Mouse (Mus musculus): Measurements from ENCODE around the gene Slc24a4. TPM values are rescaled to one million over a fixed set of nuclear protein-coding genes. Genes with fewer than 3 reads are reported as not detected.
A peak's percentile ranks its signal among the peaks of the same experiment; 100 is the strongest.
"Not testable (repeated sequence)": the region's sequence is repeated elsewhere in the genome, so short reads cannot be mapped to it uniquely, and the experiment has no call there.

The Slc24a4 gene
- total RNA-seq, 1 experiment from 2014 or later: 0.20 TPM

DNA sequence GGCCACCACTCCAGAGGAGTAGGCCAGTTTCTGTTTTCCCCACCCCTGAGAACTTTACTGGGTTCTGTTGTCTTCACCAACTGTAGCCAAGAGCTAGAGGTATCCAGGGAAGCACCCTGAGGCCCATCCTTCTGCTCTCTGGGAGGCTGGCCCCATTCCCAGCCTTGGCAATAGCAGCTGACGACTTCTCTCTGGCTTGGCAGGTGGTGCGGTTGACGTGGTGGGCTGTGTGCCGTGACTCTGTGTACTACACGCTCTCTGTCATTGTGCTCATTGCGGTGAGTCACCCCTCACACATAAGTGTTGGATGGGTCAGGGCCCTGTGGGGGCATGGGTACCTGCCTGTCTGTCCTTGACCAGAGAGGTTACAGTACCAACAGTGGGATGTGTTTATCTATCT is 94.9 kb downstream of the Slc24a4 start:
- ATAC-seq (replicated peaks in 1 of 2; ENCODE audit: insufficient read depth in 1 of 2, low FRiP score in 2 of 2, low TSS enrichment in 1 of 2, low read depth in 1 of 2, poor library complexity in 2 of 2, severe bottlenecking in 2 of 2): no peak

DNA sequence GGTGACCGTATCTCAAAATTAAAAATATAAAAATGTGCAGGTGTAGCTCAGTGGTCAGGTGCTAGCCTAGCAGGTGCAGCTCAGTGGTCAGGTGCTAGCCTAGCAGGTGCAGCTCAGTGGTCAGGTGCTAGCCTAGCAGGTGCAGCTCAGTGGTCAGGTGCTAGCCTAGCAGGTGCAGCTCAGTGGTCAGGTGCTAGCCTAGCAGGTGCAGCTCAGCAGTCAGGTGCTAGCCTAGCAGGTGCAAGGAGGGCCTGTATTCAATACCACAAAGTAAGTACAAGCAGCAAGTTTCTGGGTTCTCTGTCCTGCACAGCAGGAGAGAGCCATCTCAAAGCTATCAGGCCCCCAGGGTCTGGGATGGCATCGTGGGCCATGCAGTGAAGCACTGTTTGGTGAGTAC is 95.6 kb downstream of the Slc24a4 start:
- not testable (repeated sequence) for ATAC-seq (replicated peaks in 1 of 2; ENCODE audit: insufficient read depth in 1 of 2, low FRiP score in 2 of 2, low TSS enrichment in 1 of 2, low read depth in 1 of 2, poor library complexity in 2 of 2, severe bottlenecking in 2 of 2)

DNA sequence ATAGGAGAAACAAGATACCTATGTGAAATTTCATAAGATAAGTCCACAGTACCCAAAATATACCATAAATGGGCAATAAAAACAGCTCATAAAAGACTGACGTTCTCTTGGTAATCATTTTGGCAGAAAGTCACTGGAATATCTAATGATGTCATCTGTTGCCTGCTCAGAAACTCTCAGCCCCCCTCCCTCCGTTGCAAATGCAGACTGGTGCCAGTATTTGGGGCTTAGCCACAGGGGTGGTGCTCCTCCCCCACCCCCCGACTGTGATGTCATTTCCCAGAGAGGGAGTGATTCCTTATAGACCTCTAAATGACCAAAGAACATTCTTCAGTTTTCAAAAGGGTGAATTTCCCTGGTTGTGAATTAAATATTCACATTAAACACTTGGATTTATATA is 96.6 kb downstream of the Slc24a4 start:
- ATAC-seq (replicated peaks in 1 of 2; ENCODE audit: insufficient read depth in 1 of 2, low FRiP score in 2 of 2, low TSS enrichment in 1 of 2, low read depth in 1 of 2, poor library complexity in 2 of 2, severe bottlenecking in 2 of 2): no peak

DNA sequence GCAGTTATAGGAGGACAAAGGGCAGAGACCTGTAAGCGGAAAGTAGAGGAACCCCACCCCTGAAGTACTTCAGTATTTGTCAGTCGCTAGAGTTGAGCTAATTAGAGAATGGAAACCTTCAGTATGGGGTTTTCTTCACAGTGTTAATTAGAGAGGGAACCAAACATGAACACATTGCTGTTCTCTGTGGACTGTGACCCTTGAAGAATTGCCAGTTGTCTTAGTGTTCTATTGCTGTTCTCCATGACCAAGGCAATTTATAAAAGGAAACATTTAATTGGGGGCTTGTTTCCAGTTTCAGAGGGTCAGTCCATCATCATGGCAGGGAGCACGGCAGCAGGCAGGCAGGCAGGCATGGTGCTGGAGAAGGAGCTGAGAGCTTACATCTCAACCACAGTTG is 107.0 kb downstream of the Slc24a4 start:
- ATAC-seq (replicated peaks in 1 of 2; ENCODE audit: insufficient read depth in 1 of 2, low FRiP score in 2 of 2, low TSS enrichment in 1 of 2, low read depth in 1 of 2, poor library complexity in 2 of 2, severe bottlenecking in 2 of 2): no peak

DNA sequence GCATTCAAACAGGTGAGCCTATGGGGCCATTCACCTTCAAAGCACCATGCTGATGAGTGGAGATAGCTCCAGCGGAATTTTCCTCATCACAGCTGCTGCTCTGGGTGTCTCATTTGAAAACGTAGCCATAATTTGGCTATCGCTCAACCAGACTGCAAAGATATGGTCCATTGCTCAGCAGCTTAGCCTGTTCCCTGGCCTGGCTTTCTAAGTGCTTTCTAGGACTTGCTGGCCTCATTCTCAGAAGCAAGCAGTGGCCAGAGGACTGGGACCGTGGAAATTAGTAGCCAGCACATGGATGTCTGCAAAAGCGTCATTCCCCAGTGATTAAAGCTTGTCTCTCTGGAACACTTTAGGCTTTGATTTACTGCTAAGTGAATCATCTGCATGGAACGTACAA is 107.8 kb downstream of the Slc24a4 start:
- no peak for ATAC-seq (replicated peaks in 1 of 2; ENCODE audit: insufficient read depth in 1 of 2, low FRiP score in 2 of 2, low TSS enrichment in 1 of 2, low read depth in 1 of 2, poor library complexity in 2 of 2, severe bottlenecking in 2 of 2)

DNA sequence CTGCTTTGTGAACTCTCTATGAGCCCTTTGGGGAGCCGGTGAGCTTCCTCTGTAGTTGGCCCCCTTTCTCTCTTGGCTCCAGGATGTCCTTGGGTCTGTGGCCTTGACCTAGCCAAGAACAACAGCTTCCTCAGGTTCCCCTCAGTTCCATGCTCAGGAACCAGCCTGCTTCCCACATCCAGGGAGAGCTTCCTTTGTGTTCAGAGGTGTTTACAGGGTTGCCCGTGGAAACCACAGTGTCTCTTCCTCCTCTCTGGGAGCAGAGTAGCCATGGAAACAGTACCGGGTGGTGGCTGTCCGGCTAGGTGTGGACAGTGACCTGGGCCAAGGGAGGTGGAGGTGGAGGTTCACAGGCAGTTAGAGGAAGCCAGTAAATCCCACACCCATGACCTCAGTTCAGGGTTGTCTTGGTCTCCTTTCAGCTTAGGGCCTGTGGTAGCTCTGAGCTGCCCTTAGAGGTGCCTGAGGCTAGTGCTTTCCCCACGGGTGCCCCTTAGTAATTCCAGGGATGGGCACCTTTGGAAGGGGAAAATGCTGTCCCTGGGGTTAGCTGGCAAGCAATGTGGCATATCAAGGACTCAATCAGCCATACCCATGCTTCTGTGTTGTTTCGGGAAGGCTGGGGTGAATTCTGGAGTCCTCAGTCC is 113.7 kb downstream of the Slc24a4 start:
- peak; percentile 65 to 77 for ATAC-seq (replicated peaks in 1 of 2; ENCODE audit: insufficient read depth in 1 of 2, low FRiP score in 2 of 2, low TSS enrichment in 1 of 2, low read depth in 1 of 2, poor library complexity in 2 of 2, severe bottlenecking in 2 of 2)

DNA sequence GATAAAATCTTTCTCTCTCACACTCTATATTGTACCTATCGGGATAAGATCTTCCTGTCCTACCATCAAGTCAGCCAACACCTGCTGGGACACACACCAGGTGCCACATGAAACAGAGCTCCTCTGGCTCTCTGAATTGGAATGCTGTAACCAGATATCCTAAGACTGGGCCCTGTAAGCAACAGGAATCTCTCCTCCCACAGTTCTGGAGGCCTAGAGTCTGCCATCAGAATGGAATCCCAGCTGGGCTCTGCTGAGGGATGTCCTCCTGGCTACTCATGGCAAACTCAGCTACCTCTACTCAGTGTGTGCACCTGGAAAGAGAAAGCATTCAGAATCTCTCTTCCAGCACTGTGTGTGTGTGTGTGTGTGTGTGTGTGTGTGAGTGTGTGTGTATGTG is 115.4 kb downstream of the Slc24a4 start:
- ATAC-seq (replicated peaks in 1 of 2; ENCODE audit: insufficient read depth in 1 of 2, low FRiP score in 2 of 2, low TSS enrichment in 1 of 2, low read depth in 1 of 2, poor library complexity in 2 of 2, severe bottlenecking in 2 of 2): no peak

DNA sequence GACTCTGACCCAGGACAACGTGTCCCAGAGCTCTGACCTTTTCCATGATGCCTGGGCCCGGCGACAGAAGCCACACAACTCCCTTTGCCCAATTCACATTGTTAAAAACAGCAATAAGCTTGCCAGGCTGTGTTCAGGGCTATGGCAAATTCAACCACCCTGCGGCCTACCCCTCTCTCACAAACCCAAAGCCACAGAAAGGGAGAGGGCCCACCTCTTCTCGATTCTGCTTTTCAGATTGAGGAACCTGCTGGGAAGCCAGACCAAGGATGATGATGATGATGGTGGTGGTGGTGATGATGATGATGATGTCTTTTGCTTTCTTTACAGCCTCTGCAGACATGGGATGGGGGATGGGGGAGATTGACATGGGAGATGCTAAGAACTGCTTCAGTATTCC is 117.7 kb downstream of the Slc24a4 start:
- ATAC-seq (replicated peaks in 1 of 2; ENCODE audit: insufficient read depth in 1 of 2, low FRiP score in 2 of 2, low TSS enrichment in 1 of 2, low read depth in 1 of 2, poor library complexity in 2 of 2, severe bottlenecking in 2 of 2): peak; percentile 29 to 47; a peak in 3 of 4 replicates

DNA sequence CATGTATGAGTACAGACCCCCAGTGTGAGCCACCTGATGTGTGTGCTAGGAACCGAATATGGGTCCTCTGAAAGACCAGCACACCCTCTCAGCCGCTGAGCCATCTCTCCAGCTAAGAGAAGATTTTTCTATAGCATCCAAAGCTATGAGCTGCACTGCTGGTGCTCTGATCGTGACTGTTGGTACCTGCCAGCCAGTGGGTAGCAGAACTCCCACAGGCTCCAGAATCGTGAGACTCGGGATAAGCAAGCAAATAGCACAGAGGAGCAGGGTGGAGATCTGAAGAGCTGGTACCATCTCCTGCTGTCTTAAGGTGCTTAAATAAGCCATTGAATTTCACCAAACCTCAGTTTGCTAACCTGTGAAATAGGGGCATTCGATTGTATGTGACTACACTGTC is 119.6 kb downstream of the Slc24a4 start:
- no peak for ATAC-seq (replicated peaks in 1 of 2; ENCODE audit: insufficient read depth in 1 of 2, low FRiP score in 2 of 2, low TSS enrichment in 1 of 2, low read depth in 1 of 2, poor library complexity in 2 of 2, severe bottlenecking in 2 of 2)

DNA sequence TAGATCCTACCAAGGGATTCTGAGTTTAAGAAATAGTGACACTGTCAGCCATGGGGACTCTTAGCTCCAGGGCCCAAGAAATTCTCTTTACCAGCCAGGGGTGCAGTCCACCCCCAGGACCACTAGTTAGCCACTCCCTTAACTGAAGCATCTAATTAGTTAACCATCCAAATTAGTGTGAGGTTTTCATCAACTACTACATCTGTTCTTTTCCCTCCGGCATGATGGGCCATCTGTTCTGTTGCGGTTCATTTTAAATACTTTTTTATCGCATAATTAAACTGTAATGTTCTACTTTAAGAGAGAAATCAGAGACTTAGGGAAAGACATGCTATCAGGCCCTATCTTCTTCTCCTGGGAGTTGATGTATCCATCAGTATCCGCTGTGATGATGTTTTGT is 121.8 kb downstream of the Slc24a4 start:
- ATAC-seq (replicated peaks in 1 of 2; ENCODE audit: insufficient read depth in 1 of 2, low FRiP score in 2 of 2, low TSS enrichment in 1 of 2, low read depth in 1 of 2, poor library complexity in 2 of 2, severe bottlenecking in 2 of 2): no peak

DNA sequence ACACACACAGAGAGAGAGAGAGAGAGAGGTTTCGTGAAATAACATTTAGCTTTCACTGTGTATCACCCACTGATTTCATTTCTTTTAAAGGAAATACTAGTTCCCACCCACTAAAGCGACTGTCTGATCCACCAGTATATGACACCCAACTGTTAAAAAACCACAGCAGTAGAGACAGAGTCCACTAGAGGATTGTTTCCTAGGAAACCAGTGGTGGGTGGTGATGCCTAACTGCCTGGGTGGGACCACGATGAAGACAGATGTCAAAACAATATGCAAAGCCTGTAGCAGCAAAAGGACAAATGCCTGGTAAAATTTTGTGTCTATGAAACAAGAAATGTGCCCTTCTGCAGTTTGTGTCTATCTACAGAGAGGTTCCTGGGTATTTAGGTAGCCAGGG is 122.5 kb downstream of the Slc24a4 start:
- ATAC-seq (replicated peaks in 1 of 2; ENCODE audit: insufficient read depth in 1 of 2, low FRiP score in 2 of 2, low TSS enrichment in 1 of 2, low read depth in 1 of 2, poor library complexity in 2 of 2, severe bottlenecking in 2 of 2): no peak

DNA sequence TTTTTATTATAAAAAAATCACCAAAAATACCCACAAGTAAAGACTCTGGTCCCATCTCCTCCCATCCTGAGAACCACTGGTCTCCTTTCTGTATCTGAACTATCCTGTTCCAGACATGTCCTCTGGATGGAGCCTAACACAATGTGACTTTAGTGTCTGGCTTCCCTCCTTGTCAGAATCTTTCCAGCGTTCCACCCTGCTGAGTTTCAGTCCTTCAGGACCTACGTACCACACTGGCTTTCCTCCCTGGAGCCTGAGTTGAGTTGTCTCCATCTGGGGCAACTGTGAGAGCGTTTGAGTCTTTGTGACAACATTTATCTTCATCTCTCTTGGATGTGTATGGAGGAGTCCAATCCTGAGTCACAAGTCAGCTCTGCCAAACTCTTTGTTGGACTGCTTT is 123.5 kb downstream of the Slc24a4 start:
- no peak for ATAC-seq (replicated peaks in 1 of 2; ENCODE audit: insufficient read depth in 1 of 2, low FRiP score in 2 of 2, low TSS enrichment in 1 of 2, low read depth in 1 of 2, poor library complexity in 2 of 2, severe bottlenecking in 2 of 2)

DNA sequence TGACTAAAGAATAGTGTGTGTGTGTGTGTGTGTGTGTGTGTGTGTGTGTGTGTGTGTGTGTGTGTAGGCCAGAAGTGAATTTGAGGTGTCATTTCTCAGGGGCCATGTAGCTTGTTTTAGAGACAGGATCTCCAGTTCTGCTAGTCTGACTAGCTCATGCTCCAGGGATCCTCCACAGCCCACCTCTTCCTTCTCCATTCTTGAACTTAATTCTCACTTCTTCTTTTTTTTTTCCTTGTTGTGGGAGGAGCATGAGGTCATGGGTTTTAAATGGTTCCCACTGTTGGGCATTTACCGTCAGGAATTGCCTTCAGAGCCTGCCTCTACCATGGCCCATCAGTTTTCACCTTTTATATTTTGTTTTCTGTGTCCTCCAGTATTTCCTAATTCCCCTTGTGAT is 124.0 kb downstream of the Slc24a4 start:
- ATAC-seq (replicated peaks in 1 of 2; ENCODE audit: insufficient read depth in 1 of 2, low FRiP score in 2 of 2, low TSS enrichment in 1 of 2, low read depth in 1 of 2, poor library complexity in 2 of 2, severe bottlenecking in 2 of 2): peak; percentile 38 to 42; a peak in 1 of 4 replicates

DNA sequence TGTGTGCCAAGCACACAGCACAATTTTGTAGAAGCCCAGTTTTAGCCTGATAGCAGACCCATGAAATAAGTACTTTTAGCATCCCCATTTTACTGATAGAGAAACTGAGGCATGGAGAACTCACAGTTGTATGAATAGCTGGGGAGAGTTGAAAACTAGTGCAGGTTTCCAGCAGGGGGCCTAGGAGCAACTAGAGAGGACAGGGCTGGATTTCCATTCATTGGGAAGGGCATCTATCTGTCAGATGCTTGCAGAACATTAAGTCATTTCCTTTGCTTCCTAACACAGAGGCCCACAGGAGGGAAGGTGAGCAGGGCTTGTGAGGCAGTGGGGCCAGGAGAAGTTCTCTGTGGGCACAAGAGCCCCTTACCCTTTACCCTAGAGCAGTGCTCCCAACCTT is 126.5 kb downstream of the Slc24a4 start:
- ATAC-seq (replicated peaks in 1 of 2; ENCODE audit: insufficient read depth in 1 of 2, low FRiP score in 2 of 2, low TSS enrichment in 1 of 2, low read depth in 1 of 2, poor library complexity in 2 of 2, severe bottlenecking in 2 of 2): no peak

DNA sequence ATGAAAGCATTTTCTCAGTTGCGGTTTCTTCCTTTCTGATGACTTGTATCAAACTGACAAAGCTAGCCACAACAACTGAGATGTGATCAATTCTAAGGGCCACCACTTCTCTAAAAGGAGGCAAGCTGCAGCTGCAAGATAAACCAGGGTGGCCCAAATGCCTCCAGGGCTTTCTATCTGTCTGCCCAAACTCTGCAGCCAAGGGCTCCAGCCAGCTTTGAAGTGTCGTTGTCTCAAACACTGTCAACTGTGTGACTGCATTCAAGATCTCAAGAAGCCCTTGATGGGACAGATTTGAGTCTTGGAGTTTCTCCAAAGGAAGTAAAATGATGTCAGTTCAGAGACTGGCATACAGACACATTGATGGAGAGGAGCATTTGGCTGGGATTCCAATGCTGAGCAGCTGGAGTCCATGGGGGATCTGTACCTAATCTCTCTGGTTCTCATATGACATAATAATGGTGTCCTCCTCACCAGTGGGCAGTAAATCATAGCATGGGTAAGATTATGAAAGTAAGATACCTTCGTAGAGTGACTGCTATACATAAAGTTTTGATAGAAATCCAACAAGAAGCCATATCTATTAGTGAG is 130.1 kb downstream of the Slc24a4 start:
- peak; percentile 72 to 77 for ATAC-seq (replicated peaks in 1 of 2; ENCODE audit: insufficient read depth in 1 of 2, low FRiP score in 2 of 2, low TSS enrichment in 1 of 2, low read depth in 1 of 2, poor library complexity in 2 of 2, severe bottlenecking in 2 of 2)

DNA sequence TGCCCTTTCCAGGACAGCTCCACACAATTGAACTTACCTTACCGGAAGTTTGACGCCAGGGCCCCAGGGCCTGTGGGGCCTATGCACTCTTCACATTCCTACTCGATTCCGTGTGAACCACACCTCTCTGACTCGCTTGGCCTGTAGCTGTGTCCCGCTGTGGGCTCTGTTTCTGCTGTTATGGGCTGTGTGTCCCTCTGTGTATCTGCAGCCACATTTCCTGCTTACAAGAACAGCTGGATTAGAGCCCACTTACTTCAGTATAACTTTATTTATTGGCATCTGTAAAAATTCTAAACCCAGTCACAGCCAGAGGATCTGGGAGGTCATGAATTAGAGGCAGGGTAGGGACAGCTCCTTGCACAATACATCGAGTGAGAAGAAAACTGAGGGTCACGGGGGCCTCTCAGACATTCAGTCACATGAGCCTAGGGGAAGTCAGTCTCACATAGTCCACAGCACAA is 133.4 kb downstream of the Slc24a4 start:
- ATAC-seq (replicated peaks in 1 of 2; ENCODE audit: insufficient read depth in 1 of 2, low FRiP score in 2 of 2, low TSS enrichment in 1 of 2, low read depth in 1 of 2, poor library complexity in 2 of 2, severe bottlenecking in 2 of 2): no peak

DNA sequence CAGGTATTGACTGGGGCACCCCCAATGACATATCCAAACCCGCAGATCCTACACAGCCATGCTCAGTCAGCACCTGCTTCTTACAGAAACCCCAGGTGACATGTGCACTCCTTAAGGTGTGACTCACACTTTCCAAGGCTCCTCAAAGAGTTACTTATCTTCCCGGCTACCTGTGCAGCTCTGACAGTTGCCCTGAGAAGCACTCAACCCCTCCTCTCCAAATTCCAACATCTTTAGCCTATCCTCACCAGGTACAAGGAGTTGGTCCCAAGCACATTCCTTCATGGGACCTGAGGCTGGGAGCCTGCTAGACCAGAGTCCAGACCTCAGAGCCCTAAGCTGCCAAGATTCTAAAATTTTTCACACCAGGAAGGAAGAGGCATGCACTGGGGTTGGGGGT is 134.3 kb downstream of the Slc24a4 start:
- no peak for ATAC-seq (replicated peaks in 1 of 2; ENCODE audit: insufficient read depth in 1 of 2, low FRiP score in 2 of 2, low TSS enrichment in 1 of 2, low read depth in 1 of 2, poor library complexity in 2 of 2, severe bottlenecking in 2 of 2)

DNA sequence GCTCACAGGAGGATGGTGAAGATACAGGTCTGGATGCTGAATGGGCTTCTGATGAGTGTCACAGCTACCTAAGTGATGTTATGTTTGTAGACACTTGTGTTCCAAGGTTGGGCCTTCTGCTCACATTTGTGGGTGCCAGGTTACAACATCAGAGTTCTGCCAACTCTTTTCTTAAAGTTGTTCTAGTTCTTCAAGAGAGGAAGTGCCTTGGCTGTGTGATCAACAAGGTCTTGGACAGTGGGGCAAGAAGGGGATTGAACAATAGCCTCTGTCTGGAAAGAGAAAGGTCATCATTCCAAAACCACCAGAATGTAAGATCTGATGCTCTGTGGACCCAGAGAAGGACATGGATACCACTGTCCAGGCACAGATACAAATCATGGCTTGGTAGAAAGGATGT is 134.7 kb downstream of the Slc24a4 start:
- no peak; a peak in 1 of 4 replicates for ATAC-seq (replicated peaks in 1 of 2; ENCODE audit: insufficient read depth in 1 of 2, low FRiP score in 2 of 2, low TSS enrichment in 1 of 2, low read depth in 1 of 2, poor library complexity in 2 of 2, severe bottlenecking in 2 of 2)

DNA sequence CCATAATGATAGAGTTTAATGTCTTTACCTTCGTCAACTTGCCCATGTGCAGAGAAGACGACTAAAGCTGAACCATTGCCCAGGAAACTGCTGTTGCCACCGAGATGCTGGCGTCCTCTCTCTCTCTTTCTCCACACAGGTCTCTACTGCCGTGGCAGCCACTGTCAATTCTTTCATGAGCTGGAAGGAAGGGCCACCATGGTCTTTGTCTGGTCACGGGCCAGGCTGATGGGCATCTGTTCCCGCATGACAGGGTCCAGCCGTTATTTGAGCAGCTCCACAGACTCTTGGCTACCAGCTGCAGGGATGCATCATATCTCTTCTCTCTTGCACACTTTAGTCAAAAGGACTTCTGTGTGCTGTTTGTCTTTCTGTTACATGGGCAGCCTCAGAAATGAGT is 137.9 kb downstream of the Slc24a4 start:
- no peak for ATAC-seq (replicated peaks in 1 of 2; ENCODE audit: insufficient read depth in 1 of 2, low FRiP score in 2 of 2, low TSS enrichment in 1 of 2, low read depth in 1 of 2, poor library complexity in 2 of 2, severe bottlenecking in 2 of 2)

Data from hematopoietic stem cell, adult 5-6 weeks (primary cell).